Mouse (Mus musculus): ENCODE results near the gene Sub1.

DNA sequence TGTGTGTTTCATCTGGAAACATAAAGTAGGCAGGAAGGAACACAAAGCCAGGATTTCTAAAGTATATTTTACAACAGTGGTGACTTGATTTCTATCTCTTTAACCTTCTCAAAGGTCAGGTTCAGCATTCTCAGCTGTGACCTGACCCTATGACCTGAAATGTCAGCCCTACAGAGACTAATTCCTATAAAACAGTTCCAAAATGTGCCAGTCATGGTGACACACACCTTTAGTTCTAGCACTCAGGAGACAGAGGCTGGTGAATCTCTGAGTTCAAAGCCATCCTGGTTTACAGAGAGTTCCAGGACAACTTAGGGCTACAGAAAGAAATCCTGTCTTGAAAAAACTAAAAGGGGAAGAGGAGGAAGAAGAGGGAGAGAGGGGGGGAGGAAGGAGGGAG, 36.4 kb upstream of the Sub1 start:
- TF ChIP-seq CTCF (IDR thresholded peaks at IDR 0.05) (no peak), EP300 (IDR thresholded peaks at IDR 0.05) (no peak)
